Mouse (Mus musculus) CH12F3 (cell line): ENCODE results near the gene Syf2.

ENCODE experiments used
- in situ Hi-C: fragments of 300-500 bp; cut with MboI; formaldehyde crosslinking; loops from 2 replicates; pipeline ENCODE4 v1.14.3; 2020; ENCODE audit warnings: low sequenced_read_pairs

Gene Syf2

DNA sequence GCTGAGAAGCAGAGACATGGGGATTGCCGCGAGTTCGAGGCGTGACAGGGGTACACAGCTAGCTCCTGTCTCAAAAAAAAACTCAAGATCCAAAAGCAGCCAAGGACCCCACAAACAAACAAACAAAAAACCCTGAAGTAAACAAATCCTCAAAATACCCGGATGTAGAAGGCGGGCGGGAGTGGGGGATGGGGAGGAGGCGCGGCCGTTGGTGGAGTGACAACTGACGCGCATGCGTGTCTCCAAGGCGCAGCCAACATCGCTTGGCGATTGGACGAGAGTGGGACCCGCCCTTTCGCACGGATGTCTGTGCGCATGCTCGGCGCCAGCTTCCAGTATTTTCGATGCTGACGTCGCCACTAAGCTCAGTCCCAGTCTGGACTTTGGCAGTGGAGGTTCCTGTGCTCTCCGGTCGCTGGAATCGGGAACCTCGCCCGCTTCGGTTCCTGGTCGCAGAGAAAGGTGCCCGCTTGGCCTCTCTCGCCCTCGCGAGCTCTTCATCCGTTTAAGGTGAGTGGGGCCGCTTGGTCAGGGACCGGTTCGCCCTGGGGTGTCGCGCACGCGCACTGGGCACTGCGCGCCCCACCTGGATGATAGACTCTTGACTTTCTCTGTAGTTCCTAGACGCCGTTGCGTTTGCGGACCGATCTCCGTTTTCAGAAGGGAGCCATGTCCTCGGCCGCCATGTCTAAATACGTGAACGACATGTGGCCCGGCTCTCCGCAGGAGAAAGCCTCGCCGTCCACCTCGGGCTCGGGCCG, 7.3 kb upstream of the Syf2 start, which contains the start of gene Rsrp1:
Gene Rsrp1 (plus strand): TSS at position 335 of the 761 bp plus-strand sequence.
- in situ Hi-C loops: no loop called here

DNA sequence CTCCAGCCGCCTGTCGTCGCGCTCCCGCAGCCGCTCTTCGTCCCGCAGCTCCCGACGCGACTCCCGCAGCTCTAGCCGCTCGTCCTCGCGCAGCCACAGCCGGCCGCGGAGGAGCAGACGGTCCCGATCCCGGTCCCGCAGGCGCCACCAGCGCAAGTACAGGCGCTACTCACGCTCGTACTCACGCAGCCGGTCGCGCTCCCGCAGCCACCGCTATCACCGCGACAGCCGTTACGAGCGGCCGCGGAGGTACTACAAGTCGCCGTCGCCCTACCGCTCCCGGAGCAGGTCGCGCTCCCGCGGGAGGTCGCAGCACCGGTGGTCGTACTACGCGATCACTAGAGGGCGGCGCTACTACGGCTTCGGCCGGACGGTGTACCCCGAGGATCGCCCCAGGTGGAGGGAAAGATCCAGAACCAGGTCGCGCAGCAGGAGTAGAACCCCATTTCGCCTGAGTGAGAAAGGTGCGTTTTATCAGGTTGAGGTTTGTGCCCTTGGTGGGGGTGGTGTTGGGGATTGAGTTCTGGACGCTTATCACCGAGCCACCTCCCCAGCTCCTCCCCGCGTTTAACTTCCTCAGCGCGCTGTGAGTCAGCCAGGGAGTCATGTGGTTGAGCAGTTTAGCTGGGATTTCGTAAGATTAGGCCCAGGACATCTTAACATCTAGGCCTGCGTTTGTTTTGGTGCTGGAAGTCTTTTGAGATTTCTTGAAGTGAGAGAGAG, 6.5 kb upstream of the Syf2 start:
- in situ Hi-C loops: no loop called here

DNA sequence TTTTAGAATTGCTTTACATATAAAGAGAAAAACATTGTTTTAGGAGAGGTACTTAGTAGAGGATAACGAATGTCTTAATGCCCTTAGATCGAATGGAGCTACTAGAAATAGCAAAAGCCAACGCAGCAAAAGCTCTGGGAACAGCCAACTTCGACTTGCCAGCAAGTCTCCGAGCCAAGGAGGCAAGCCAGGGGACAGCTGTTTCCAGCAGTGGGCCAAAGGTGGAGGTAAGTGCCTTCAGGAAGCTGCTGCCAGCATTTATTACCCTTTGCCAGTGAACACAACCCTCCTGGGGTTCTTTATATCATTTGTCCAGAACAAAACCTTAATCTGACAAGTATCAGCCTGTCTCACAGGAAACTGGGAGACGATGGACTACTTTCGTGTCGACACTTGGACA, 5.5 kb upstream of the Syf2 start:
- in situ Hi-C loops: no loop called here

DNA sequence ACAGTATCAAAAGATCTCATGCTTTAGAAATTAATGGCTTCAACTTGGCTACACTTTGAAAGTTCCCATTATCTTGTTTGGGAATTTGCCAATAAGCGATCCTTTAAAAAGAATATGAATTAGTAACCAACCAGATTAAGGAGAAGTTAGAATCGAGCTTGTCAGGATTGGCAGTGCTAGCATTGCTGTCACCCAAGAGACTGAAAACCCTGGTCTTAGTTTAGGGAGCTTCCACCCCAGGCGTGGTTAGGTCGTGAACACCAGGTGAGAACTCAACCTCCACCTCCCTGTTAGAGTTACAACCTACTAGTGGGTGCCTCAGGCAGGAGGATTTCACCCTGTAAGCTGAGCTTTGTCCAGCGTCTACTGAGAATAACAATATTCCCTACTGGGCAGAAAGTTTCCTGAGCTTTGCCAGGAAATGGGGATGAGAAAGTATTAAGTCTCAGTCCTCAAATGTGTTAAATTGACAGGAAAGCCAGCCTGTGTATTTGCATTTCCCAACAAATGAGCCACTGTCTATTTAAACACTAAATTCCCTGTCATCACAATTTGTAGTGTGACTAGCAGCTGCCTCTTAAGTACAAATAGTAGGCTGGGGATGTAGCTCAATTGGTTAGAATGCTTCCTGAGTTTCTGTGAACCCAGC, 2.8 kb upstream of the Syf2 start:
- in situ Hi-C loops: no loop called here

DNA sequence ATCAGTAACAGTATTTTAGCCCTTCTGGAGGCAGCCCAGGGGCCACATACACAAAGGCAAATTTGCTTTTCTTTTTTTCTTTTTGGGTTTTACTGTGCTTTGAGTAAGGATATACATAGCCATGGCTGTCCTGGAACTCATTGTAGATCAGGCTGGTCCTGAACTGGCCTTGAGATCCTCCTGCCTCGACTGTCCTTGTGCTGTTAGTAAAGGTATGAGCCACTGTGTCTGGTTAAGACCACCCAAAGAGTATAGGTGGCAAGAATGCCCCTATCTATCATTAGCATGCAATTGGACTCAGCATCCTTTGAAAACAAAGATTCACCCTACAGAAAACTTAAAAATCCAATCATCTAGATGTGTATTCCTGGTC, 2.2 kb upstream of the Syf2 start:
- in situ Hi-C loops: no loop called here

DNA sequence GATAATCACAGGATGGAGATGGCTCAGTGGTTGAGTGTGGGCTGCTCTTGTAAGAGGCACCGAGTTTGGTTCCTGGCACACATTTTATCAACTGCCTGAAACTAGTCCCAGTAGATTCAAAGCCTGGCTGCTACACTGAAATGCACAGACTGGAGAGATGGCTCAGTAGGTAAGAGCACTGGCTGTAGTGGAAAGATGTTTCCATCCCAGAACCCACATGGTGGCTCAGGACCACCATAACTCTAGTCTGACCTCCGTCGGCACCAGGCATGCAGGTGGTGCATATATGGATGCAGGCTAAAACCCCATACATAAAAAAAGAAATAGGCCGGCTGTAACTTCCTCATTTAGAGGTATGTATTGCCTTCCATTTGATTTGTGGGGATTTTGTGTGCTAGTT, 1.2 kb upstream of the Syf2 start:
- in situ Hi-C loops: no loop called here

DNA sequence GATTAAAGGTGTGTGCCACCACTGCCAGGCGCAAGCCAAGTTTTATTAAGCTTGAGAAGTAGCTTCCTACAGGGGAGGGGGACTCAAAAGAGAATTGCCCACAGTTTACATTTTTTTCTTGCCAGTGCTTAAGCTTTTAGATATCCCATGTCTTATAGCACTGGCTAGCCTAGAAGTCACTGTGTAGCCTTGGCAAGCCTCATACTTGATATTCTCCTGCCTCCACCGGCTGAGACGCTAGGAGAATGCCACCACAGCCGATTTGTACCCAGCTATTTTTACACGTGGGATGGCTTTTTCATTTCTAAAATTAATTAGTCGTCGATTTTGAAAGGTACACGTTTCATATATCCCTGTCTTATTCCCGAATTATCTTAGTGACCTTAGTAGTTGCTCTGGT, 508 bp upstream of the Syf2 start:
- in situ Hi-C loops: no loop called here

DNA sequence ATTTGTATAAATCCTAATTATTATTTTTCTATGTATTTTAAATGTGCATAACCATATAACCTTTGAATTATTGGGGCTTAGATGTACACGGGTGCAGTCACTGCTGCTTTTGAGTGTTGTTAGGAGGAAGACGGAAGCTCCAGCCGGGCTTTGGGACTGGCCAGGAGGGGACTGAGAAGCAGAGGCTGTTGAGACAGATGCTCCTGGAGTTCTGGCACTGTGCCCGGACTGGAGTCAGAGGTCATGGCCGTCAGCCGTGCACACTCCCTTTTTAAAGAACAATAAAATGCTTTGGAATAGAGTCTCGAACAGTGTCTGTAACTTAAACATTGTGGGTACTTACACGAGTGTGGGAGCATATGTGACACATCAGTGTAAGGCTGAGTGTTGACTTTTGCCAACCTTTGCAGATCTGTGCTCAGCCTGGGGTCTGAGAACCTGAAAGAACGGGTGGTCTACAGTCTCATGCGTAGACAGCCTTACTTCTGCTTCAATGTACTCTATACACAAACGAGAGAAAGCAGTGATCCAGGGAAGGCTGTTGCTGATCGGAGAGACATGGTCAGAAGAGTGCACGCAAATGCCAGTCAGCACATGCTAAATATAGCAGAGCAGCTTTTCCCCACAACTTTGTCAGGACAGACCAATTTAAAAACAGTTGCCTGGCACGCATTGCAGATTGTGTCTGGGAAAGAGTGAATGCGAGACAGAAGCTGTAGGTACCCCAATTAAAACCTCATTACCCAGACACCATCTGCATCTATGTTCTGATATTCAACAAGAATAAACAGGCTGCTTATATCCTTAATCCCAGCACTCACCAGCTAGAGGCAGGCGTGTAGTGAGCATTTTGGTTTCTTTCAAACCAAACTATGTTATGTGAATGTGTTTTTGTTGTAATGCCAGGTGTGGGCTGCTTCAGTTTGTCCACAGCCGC, 6.8 kb downstream of the Syf2 start:
- in situ Hi-C loops: no loop called here

DNA sequence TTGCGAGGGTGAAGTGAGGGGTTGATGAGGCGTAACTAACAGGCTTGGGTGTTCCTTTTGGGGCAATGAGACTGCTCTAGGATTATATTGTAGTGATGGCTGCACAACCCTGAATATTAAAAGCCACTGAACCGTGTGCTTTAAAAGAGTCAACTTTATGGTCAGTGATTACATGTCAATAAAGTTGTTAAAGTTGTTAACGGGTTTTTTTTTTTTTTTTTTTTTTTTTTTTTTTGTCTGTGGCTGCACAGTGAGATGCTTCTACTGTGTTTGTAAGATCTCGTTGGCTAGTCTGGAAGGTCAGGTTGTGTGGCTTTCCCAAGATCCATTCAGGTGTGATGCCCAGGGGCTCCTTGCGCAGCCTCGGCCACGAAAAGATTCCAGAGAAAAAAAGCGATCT, 9.2 kb downstream of the Syf2 start:
- in situ Hi-C loops: no loop called here

DNA sequence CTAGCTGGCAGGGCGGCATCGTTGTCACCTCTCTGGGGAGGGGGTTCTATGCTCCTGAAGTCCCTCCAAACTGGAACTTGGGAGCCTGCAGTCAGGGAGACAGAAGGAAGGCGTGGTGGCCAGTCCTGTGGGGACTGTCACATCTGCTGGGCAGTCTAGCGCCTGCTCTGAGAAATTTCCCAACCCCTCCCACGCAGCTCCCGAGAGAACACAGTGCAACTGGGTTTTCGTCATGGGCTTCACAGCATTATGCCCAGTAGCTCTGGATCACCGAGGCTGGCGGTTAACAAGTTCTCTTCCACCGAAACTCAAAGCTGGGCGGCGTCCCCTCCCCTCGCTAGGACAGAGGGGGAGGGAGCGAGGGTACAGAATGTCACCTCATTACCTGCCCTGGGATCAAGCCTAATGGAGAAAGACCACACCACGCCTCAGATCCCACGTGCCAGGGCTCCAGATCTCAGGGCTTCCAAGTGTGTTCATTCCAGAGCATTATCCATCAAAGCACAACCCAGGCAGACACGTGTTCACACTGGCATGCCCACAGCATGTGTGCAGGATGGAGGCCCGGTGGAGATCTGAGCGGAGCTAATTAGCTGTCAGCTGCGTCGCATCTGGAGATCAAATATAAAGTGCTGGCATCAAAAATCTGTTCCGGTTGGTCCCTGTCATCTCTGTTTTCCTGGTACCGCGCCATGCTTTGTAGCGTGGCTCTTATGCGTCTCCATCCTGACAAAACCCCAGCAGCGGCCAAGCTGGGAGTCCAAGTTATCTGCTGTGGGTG, 13.2 kb downstream of the Syf2 start:
- in situ Hi-C loops: no loop called here

DNA sequence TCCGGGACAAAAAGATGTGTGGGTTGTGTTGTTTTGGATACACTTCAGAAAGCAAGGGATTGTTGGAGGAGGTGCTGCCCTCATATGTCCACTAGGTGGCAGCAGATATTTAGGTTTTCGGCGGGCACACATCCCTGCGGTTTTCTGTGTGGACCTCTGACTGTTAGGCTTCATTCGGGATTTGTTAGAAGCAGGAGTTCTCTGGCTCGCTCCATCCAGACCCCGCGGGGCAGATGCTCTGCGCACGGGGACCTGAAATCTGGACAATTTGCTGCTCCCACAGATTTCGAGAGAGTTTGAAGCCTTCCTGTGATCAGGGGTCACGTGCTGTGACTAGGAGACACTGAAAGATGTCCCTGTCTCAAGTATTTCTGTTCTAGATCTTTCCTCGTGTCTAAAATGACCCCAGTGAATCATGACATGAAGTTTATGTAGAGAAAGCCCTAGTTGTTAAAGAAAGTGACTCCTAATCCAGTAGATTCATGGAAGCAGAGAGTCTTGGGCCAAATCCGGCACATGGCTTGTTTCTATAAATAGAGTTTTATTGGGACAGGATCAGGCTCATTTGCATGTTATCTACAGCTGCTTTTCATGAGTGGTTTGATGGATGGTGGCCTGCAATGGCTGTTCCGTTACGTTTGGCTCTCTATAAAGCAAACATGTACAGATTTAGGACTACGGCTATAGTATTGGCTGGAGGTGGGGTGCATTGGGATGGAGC, 15.5 kb downstream of the Syf2 start:
- in situ Hi-C loops: no loop called here

DNA sequence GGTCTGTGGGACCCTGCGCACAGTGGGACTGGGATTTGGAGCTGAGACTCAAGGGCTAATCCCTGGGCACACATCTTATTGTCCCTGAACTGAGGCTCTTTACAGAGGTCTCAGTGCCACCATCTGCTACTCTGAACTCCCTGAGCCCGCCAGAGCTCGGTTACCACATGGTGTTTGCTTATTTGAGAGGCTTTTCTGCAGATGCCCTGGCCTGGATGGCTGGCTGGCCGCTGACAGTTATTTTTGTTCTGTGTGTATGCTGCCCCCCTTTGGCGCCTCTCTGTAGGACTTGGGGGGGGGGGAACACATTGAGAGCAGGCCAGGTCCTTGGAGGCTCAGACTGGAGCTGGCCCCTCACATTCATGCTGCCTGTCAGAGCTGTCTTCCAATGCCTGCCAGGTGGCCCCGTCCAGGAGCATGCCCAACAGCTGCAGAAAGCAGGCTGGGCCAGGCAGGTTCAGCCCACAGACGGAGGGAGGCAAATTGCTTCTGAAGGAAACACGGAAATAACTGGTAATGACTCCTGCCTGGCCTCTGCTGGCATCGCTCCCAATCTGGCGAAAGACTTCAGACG, 19.9 kb downstream of the Syf2 start:
- in situ Hi-C loops: no loop called here

DNA sequence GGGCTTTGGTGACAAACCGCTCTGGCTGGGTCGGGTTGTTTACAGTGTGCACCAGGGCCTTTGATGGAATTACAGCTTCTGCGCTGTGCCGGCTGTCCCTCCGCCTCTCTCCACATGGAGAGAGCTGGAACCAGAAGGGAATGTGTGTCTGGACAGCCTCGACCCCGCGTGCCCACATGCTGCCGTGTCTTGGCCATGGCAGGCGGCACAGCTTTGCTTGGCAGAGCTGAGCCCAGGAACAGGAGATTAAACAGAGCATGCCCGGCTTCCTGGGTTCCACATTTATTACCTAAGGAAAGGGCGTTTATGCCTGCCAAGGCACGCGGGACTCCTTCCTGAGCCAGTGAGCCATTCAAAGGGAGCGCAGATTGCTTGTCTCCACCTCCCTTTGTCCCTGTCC, 23.8 kb downstream of the Syf2 start:
- in situ Hi-C loops: no loop called here

DNA sequence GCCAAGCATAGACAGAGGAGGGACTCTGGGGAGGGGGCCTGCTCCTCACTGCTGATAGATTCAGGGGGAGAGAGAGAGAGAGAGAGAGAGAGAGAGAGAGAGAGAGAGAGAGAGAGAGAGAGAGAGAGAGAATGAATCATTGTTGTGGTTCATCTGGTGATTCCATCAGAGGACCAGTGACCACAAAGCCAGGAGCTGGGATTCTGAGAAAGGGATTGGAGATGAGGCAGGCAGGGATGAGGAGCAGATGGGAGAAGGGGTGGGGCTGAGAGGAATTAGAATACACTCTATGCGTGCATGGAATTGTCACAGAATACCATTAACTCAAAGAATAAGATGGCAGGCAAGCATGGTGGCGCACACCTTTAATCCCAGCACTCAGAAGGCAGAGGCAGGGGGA, 24.5 kb downstream of the Syf2 start:
- in situ Hi-C loops: no loop called here

DNA sequence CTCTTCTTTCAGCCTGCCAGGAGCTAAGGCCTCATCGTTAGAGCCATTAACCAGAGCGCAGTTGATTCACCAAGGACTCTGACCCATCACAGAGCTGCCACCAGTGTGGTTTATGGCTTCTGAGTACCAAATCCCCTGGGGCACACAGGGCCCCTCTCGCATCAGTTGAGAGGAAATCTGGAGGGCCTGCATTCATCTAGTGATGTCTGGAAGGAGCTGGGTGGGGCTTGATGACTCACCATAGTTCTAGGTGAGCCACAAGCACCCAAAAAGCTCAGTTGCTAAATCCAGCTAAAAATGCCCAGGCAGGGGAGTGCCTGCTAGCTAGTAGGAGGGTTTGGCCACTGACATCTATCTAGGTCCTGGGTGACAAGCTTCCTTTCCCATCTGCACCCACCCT, 25.1 kb downstream of the Syf2 start:
- in situ Hi-C loops: no loop called here

DNA sequence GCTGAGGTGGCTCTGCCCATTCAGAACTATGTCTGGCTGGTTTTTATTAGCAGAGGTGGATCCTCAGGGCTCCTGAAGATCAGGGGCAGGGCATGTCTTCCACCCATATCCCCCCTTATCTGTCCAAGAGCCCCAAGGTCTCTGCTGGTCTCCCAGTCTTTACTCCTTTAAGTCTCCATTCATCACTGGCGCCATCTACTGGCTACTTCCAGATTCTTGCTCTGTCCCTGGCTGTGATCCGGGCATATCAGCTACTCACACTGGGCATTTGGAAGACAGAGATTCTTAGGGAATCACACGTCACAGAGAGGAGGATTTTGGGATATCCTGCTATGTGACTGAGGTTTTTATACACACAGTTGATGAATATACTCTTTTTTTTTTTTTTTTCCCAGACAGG, 25.6 kb downstream of the Syf2 start:
- in situ Hi-C loops: no loop called here

DNA sequence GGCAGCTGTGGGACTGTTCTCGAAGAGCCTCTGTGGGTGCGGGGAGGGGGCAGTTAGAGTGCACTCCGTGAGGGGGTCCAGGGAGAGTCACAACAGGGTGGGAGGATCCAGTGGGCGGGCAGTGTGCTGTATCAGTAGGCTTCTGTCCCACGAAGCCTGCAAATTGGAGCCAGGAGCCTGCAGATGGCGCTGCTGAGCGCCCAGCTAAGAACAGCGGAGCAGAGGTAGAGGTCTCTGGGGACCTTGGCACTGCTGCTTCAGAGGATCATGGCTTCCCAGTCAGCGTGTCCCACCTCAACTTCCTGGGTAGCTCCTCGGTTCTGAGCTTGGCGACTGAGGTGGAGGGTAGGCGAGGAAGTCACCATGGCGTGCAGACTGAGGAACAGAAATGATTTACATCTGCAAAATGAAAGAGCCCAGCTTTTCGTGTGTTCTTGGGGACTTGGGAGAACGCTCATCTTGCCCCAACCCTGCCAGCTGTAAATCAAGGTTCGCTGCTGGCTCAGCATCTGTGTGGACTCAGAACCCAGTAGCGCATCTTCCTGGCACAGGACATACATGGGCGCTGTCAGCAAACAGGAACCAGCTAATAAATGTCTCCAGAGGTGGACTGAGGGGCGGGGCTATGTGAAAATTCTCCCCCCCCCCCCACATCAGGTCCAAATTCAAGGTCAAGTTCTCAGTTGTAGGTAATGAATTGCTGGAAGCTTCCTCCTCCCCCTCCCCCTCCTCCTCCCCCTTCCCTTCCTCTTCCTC, 32.5 kb downstream of the Syf2 start:
- in situ Hi-C loops: no loop called here

DNA sequence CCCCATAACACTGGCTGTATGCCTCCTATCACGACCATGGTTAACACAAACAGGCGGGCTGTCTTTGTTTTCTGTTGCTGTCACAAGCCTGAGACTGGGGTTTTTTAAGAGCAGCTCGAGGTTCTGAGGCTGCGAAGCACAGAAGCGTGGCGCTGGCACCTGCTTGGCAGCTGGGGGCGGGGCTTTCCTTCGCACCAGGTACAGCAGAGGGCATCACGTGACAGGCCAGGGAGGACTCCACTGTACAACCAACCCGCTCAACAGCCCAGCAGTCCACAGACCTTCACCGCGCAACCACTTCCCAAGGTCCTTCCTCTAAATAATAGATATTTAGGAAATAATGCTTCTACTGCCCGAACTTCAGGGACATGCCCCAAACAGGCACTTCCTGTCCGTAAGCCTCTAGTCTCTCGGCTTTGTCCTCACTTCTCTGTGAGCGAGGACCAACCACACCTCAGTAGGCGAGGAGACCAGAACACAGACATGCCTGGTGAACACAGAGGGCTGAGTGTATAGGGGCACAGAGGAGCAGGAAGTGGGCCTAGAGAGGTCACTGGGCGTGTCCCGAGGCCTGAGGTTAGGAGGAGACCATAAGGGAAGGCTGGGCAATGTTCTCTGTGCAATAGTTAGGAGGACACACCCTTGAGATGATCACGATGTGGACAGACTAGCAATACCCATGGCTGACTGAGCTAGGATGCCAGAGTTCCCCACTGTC, 37.3 kb downstream of the Syf2 start:
- in situ Hi-C loops: no loop called here
